Mouse (Mus musculus) liver, embryonic 12.5 days (tissue): ENCODE measurements around the gene Ttc26. TPM values are rescaled to one million over a fixed set of nuclear protein-coding genes. Genes with fewer than 3 reads are reported as not detected.

Experiments used
- polyA plus RNA-seq: library from polyadenylated mRNA; unstranded; fragments of >200 nt; fragmentation: Nextera tagmentation; extraction: Ambion mirVana; gene quantifications from 2 replicates; pipeline ENCODE4 v1.2.1, GENCODE M21; 2016

Gene Ttc26
- polyA plus RNA-seq, 1 experiment from 2014 or later, result 1.5 TPM

Other genes starting within 250 kb of the Ttc26 start
- gene D630045J12Rik, start 127.5 kb upstream of the Ttc26 start, polyA plus RNA-seq, result 0.80 and 0.97 TPM in 2 replicates
- gene Zc3hav1l, start 82.2 kb upstream of the Ttc26 start, polyA plus RNA-seq, result 3.9 and 4.0 TPM in 2 replicates
- gene Zc3hav1, start 26.9 kb upstream of the Ttc26 start, polyA plus RNA-seq, result 29.6 and 30.6 TPM in 2 replicates
- gene Ubn2, start 52.5 kb downstream of the Ttc26 start, polyA plus RNA-seq, result 9.2 and 10.1 TPM in 2 replicates
- 103 and 114 TPM in 2 replicates for gene Fmc1, start 152.0 kb downstream of the Ttc26 start, polyA plus RNA-seq
- gene Luc7l2, start 169.9 kb downstream of the Ttc26 start, polyA plus RNA-seq, result 27.4 and 27.5 TPM in 2 replicates